Mouse (Mus musculus): ENCODE measurements around the gene Orc1.

Orc1 gene

GRCm38 (mm10) chr4:108635101-108635500 lies 55.9 kb downstream of the Orc1 start:
- in situ Hi-C loops (cut with MboI, MseI), result no loop called here

- in situ Hi-C loops (cut with MboI, MseI), result no loop called here
Observed at GRCm38 (mm10) chr4:108637721-108638120, 58.5 kb downstream of the Orc1 start.

- in situ Hi-C loops (cut with MboI, MseI), result no loop called here
Observed at GRCm38 (mm10) chr4:108638752-108639151, 59.5 kb downstream of the Orc1 start.

GRCm38 (mm10) chr4:108664407-108664806 lies 85.2 kb downstream of the Orc1 start:
- in situ Hi-C loops (cut with MboI, MseI), result no loop called here
